Mouse (Mus musculus): ENCODE data around the gene Ypel1.

- TF ChIP-seq POLR2A (IDR thresholded peaks at IDR 0.05; ENCODE audit: low read depth, low read length) = no peak
- TF ChIP-seq CTCF (IDR thresholded peaks at IDR 0.05; ENCODE audit: borderline replicate concordance, insufficient read depth, low read length) = no peak
Observed at GRCm38 (mm10) chr16:17040716-17041115, 28.8 kb upstream of the Ypel1 start.

Measured in embryonic fibroblast, embryonic 13.5 days (primary cell).